Mouse (Mus musculus): ENCODE measurements around the gene Vmn1r85.

The Vmn1r85 gene

GRCm38 (mm10) chr7:13037901-13038555, 56.9 kb downstream of the Vmn1r85 start, which contains the start of gene Ube2m:
Gene Ube2m, minus strand, starts transcription at chr7:13038275.
- peak; percentile 98 for DNase-seq

GRCm38 (mm10) chr7:13037366-13037765, 57.6 kb downstream of the Vmn1r85 start:
- no peak for DNase-seq

GRCm38 (mm10) chr7:13036806-13037205, 58.2 kb downstream of the Vmn1r85 start:
- DNase-seq: no peak

- peak; percentile 66 for DNase-seq
These were observed 59.6 kb downstream of the Vmn1r85 start for GRCm38 (mm10) chr7:13035211-13035855.

GRCm38 (mm10) chr7:13034148-13034977, 60.6 kb downstream of the Vmn1r85 start, which contains the start of gene Chmp2a:
Gene Chmp2a, minus strand, starts transcription at chr7:13034807.
- DNase-seq: peak; percentile 98

- DNase-seq: peak; percentile 31
These were observed 61.4 kb downstream of the Vmn1r85 start for GRCm38 (mm10) chr7:13033451-13034147.

All from cerebellum, adult 11 months (tissue).